Mouse (Mus musculus): Measurements from ENCODE around the gene Zfp600. TPM values are rescaled to one million over a fixed set of nuclear protein-coding genes. Genes with fewer than 3 reads are reported as not detected.

Gene Zfp600
- polyA plus RNA-seq, 1 experiment from 2014 or later: not detected

Other genes with a start within 250 kb of the Zfp600 start
- 0.09 TPM in 1 of 2 replicates, not detected in the other for gene Zfp987, start 59.5 kb upstream of the Zfp600 start, polyA plus RNA-seq (2015; fragmentation: Nextera tagmentation; extraction: Ambion mirVana)